Mouse (Mus musculus) small intestine, adult 2 months (tissue): Measurements from ENCODE around the gene Prx.

Experiments
- CTCF ChIP-seq: fragments of 200-500 bp; IDR thresholded peaks from 2 replicates; pipeline ENCODE4 v1.5.1; 2012; ENCODE audit warnings: low read depth, mild to moderate bottlenecking, control low read depth, inconsistent platforms, low read length, moderate library complexity, mixed read lengths; ENCODE audit not compliant: insufficient replicate concordance, insufficient read length; ENCODE audit errors: extremely low read depth
- POLR2A ChIP-seq: fragments of 200-500 bp; IDR thresholded peaks from 2 replicates; pipeline ENCODE4 v1.6.1; 2012; ENCODE audit warnings: low read depth, mild to moderate bottlenecking, control low read depth, inconsistent platforms, low read length, moderate library complexity

- TF ChIP-seq POLR2A (no peak), CTCF (no peak)
Observed at GRCm38 (mm10) chr7:27490227-27490542, 8.9 kb upstream of the Prx start.
